Mouse (Mus musculus): ENCODE measurements around the gene Bcl2. TPM values are rescaled to one million over a fixed set of nuclear protein-coding genes. Genes with fewer than 3 reads are reported as not detected.
A peak's percentile ranks its signal among the peaks of the same experiment; 100 is the strongest.

Gene Bcl2
- polyA plus RNA-seq, 1 experiment from 2014 or later, result 18.1 TPM

- no peak overlapping the region for H3K9ac ChIP-seq
- H3K4me2 ChIP-seq (replicated peaks), result no peak overlapping the region
- H3K4me1 ChIP-seq, result peaks cover 27% of the 10 kb centered on the region
- WGBS, result 93% methylated on average over 3 of the region's 3 CpGs
- no peaks in the 10 kb centered on the region for H3K27me3 ChIP-seq
- no peaks in the 10 kb centered on the region for H3K36me3 ChIP-seq
- no peak for ATAC-seq (ENCODE audit: insufficient number of reproducible peaks, insufficient read depth, low FRiP score, low TSS enrichment)
- H3K9me3 ChIP-seq, result no peaks in the 10 kb centered on the region
- no peak overlapping the region for H3K4me3 ChIP-seq
- H3K27ac ChIP-seq, result no peak overlapping the region
These were observed 82.1 kb downstream of the Bcl2 start for GRCm38 (mm10) chr1:106631869-106632463.

GRCm38 (mm10) chr1:106630973-106631372, 83.1 kb downstream of the Bcl2 start:
- 79% methylated on average over 2 of the region's 2 CpGs for WGBS
- H3K9ac ChIP-seq, result no peak overlapping the region
- no peaks in the 10 kb centered on the region for H3K27me3 ChIP-seq
- no peak overlapping the region for H3K4me3 ChIP-seq
- no peaks in the 10 kb centered on the region for H3K36me3 ChIP-seq
- no peak for ATAC-seq (ENCODE audit: insufficient number of reproducible peaks, insufficient read depth, low FRiP score, low TSS enrichment)
- H3K27ac ChIP-seq, result peak overlapping the region; percentile 76; the same call in 1 of the 2 replicates
- H3K9me3 ChIP-seq, result no peaks in the 10 kb centered on the region
- peaks cover 27% of the 10 kb centered on the region for H3K4me1 ChIP-seq
- peak overlapping the region; percentile 22 for H3K4me2 ChIP-seq (replicated peaks)

GRCm38 (mm10) chr1:106629931-106630682, 84.0 kb downstream of the Bcl2 start:
- Histone ChIP-seq H3K27me3 (no peaks in the 10 kb centered on the region), H3K9me3 (no peaks in the 10 kb centered on the region), H3K36me3 (no peaks in the 10 kb centered on the region), H3K9ac (no peak overlapping the region), H3K4me2 (replicated peaks) (peak overlapping the region; percentile 22), H3K27ac (peak overlapping the region; percentile 76), H3K4me1 (peaks cover 27% of the 10 kb centered on the region), H3K4me3 (no peak overlapping the region)
- 3% methylated on average over 4 of the region's 4 CpGs for WGBS
- no peak for ATAC-seq (ENCODE audit: insufficient number of reproducible peaks, insufficient read depth, low FRiP score, low TSS enrichment)

- peaks cover 27% of the 10 kb centered on the region for H3K4me1 ChIP-seq
- no peaks in the 10 kb centered on the region for H3K36me3 ChIP-seq
- no peaks in the 10 kb centered on the region for H3K9me3 ChIP-seq
- H3K9ac ChIP-seq, result no peak overlapping the region
- ATAC-seq (ENCODE audit: insufficient number of reproducible peaks, insufficient read depth, low FRiP score, low TSS enrichment), result peak; percentile 47; the same call in 1 of the 2 replicates
- H3K27me3 ChIP-seq, result no peaks in the 10 kb centered on the region
- 2% methylated on average over 4 of the region's 4 CpGs for WGBS
- H3K4me3 ChIP-seq, result no peak overlapping the region
- H3K4me2 ChIP-seq (replicated peaks), result no peak overlapping the region
- peak overlapping the region; percentile 76 for H3K27ac ChIP-seq
These were observed 84.6 kb downstream of the Bcl2 start for GRCm38 (mm10) chr1:106629470-106629830.

- Histone ChIP-seq H3K9ac (no peak overlapping the region), H3K27me3 (no peaks in the 10 kb centered on the region), H3K4me1 (peaks cover 27% of the 10 kb centered on the region), H3K4me2 (replicated peaks) (no peak overlapping the region), H3K27ac (peak overlapping the region; percentile 76), H3K4me3 (no peak overlapping the region), H3K9me3 (no peaks in the 10 kb centered on the region), H3K36me3 (no peaks in the 10 kb centered on the region)
- WGBS, result 28% methylated on average over 3 of the region's 3 CpGs
- ATAC-seq (ENCODE audit: insufficient number of reproducible peaks, insufficient read depth, low FRiP score, low TSS enrichment), result peak; percentile 36; the same call in 1 of the 2 replicates
These were observed 85.2 kb downstream of the Bcl2 start for GRCm38 (mm10) chr1:106628718-106629469.

- Histone ChIP-seq H3K4me3 (no peak overlapping the region), H3K27me3 (no peaks in the 10 kb centered on the region), H3K9ac (no peak overlapping the region), H3K4me2 (replicated peaks) (no peak overlapping the region), H3K4me1 (peaks cover 27% of the 10 kb centered on the region), H3K36me3 (no peaks in the 10 kb centered on the region), H3K27ac (no peak overlapping the region), H3K9me3 (no peaks in the 10 kb centered on the region)
- ATAC-seq (ENCODE audit: insufficient number of reproducible peaks, insufficient read depth, low FRiP score, low TSS enrichment), result no peak
These were observed 85.8 kb downstream of the Bcl2 start for GRCm38 (mm10) chr1:106628279-106628678.

- Histone ChIP-seq H3K27ac (no peak overlapping the region), H3K4me3 (no peak overlapping the region), H3K36me3 (no peaks in the 10 kb centered on the region), H3K4me1 (peaks cover 27% of the 10 kb centered on the region), H3K9ac (no peak overlapping the region), H3K27me3 (no peaks in the 10 kb centered on the region), H3K4me2 (replicated peaks) (no peak overlapping the region), H3K9me3 (no peaks in the 10 kb centered on the region)
- no peak for ATAC-seq (ENCODE audit: insufficient number of reproducible peaks, insufficient read depth, low FRiP score, low TSS enrichment)
- WGBS, result 71% methylated on average over 5 of the region's 5 CpGs
These were observed 86.8 kb downstream of the Bcl2 start for GRCm38 (mm10) chr1:106627241-106627640.

- no peak for ATAC-seq (ENCODE audit: insufficient number of reproducible peaks, insufficient read depth, low FRiP score, low TSS enrichment)
- WGBS, result 59% methylated on average over 3 of the region's 3 CpGs
- H3K27me3 ChIP-seq, result no peaks in the 10 kb centered on the region
- no peaks in the 10 kb centered on the region for H3K36me3 ChIP-seq
- no peak overlapping the region for H3K27ac ChIP-seq
- no peak overlapping the region for H3K4me2 ChIP-seq (replicated peaks)
- H3K9ac ChIP-seq, result no peak overlapping the region
- H3K4me3 ChIP-seq, result no peak overlapping the region
- no peaks in the 10 kb centered on the region for H3K9me3 ChIP-seq
- H3K4me1 ChIP-seq, result peaks cover 13% of the 10 kb centered on the region; the same call in 1 of the 2 replicates
These were observed 93.7 kb downstream of the Bcl2 start for GRCm38 (mm10) chr1:106620174-106620931.

- H3K27me3 ChIP-seq, result no peaks in the 10 kb centered on the region
- H3K9me3 ChIP-seq, result no peaks in the 10 kb centered on the region
- WGBS, result 60% methylated on average over 3 of the region's 3 CpGs
- ATAC-seq (ENCODE audit: insufficient number of reproducible peaks, insufficient read depth, low FRiP score, low TSS enrichment), result no peak
- no peak overlapping the region for H3K4me2 ChIP-seq (replicated peaks)
- no peak overlapping the region for H3K9ac ChIP-seq
- H3K36me3 ChIP-seq, result no peaks in the 10 kb centered on the region
- no peak overlapping the region for H3K4me3 ChIP-seq
- H3K27ac ChIP-seq, result no peak overlapping the region
- H3K4me1 ChIP-seq, result peaks cover 13% of the 10 kb centered on the region; the same call in 1 of the 2 replicates
These were observed 95.3 kb downstream of the Bcl2 start for GRCm38 (mm10) chr1:106618814-106619213.

GRCm38 (mm10) chr1:106616955-106617354, 97.1 kb downstream of the Bcl2 start:
- Histone ChIP-seq H3K4me3 (no peak overlapping the region), H3K9me3 (no peaks in the 10 kb centered on the region), H3K9ac (no peak overlapping the region), H3K27ac (no peak overlapping the region), H3K36me3 (no peaks in the 10 kb centered on the region), H3K4me1 (peaks cover 13% of the 10 kb centered on the region; the same call in 1 of the 2 replicates), H3K4me2 (replicated peaks) (no peak overlapping the region), H3K27me3 (no peaks in the 10 kb centered on the region)
- 85% methylated on average over 5 of the region's 5 CpGs for WGBS
- ATAC-seq (ENCODE audit: insufficient number of reproducible peaks, insufficient read depth, low FRiP score, low TSS enrichment), result no peak

GRCm38 (mm10) chr1:106613371-106613770, 100.7 kb downstream of the Bcl2 start:
- Histone ChIP-seq H3K4me2 (replicated peaks) (no peak overlapping the region), H3K9me3 (no peaks in the 10 kb centered on the region), H3K27me3 (no peaks in the 10 kb centered on the region), H3K36me3 (no peaks in the 10 kb centered on the region), H3K4me1 (peaks cover 6% of the 10 kb centered on the region; the same call in 1 of the 2 replicates), H3K27ac (no peak overlapping the region), H3K4me3 (no peak overlapping the region), H3K9ac (no peak overlapping the region)
- 80% methylated on average over 5 of the region's 5 CpGs for WGBS
- no peak for ATAC-seq (ENCODE audit: insufficient number of reproducible peaks, insufficient read depth, low FRiP score, low TSS enrichment)

Data from embryonic facial prominence, embryonic 12.5 days (tissue).